Mouse (Mus musculus) megakaryocyte-erythroid progenitor cell, adult 5 weeks (primary cell): ENCODE measurements around the gene Gm8297. TPM values are rescaled to one million over a fixed set of nuclear protein-coding genes. Genes with fewer than 3 reads are reported as not detected.

Experiments
- polyA plus RNA-seq: library from polyadenylated mRNA; stranded (reverse); fragments of >175 nt; gene quantifications from 2 replicates; pipeline ENCODE4 v1.2.3, GENCODE M21; 2012

Gene Gm8297
- polyA plus RNA-seq: not detected in 2 replicates

DNA sequence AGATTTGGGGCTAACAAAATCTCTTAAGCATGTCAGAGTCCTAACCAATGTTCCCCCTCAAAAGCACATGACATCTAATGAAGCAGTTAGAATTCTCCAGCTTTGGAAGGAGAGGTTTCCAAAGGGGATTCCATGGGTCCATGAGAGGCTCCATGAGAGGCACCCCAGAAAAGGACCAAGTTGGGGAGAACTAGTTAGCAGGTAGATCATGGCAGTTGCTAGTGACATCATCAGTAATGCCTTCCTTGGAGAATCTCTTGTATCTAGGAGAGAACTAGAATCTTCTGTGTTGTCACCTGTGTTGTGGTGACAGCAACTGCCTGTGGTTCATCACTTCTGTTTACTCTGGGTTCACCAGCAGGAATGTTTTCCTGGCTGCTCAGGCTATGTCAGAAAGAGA lies at the start of gene Gm8297:
TSS of gene Gm8297 (plus strand) at position 301 of the 400 bp plus-strand sequence.

GRCm38 (mm10) chr14:5015591-5015990 lies 31.9 kb downstream of the Gm8297 start, which contains the start of gene Gm3298:
Gene Gm3298 (plus strand): TSS chr14:5015891.

Other genes starting within 250 kb of the Gm8297 start
- not detected in 2 replicates for gene Gm9602, start 207.6 kb upstream of the Gm8297 start, polyA plus RNA-seq
- not detected in 2 replicates for gene Gm3269, start 145.8 kb upstream of the Gm8297 start, polyA plus RNA-seq
- gene Gm3264, start 128.4 kb upstream of the Gm8297 start, polyA plus RNA-seq: not detected in 2 replicates
- not detected in 2 replicates for gene Gm3278, start 91.5 kb upstream of the Gm8297 start, polyA plus RNA-seq
- gene Gm3298, start 32.0 kb downstream of the Gm8297 start, polyA plus RNA-seq: not detected in 2 replicates
- gene 4930555G01Rik, start 66.7 kb downstream of the Gm8297 start, polyA plus RNA-seq: not detected in 2 replicates
- gene Gm8281, start 87.1 kb downstream of the Gm8297 start, polyA plus RNA-seq: not detected in 2 replicates
- not detected in 2 replicates for gene Gm8279, start 147.6 kb downstream of the Gm8297 start, polyA plus RNA-seq
- gene Gm3317, start 180.6 kb downstream of the Gm8297 start, polyA plus RNA-seq: not detected in 2 replicates
- not detected in 2 replicates for gene Gm8271, start 201.9 kb downstream of the Gm8297 start, polyA plus RNA-seq